Mouse (Mus musculus) C2C12 (cell line): Measurements from ENCODE around the gene Tmed1. TPM values are rescaled to one million over a fixed set of nuclear protein-coding genes. Genes with fewer than 3 reads are reported as not detected.
A peak's percentile ranks its signal among the peaks of the same experiment; 100 is the strongest.

Source experiments
- H3K27me3 ChIP-seq: one replicate; pipeline ENCODE4 v1.6.1; 2011; ENCODE audit not compliant: control insufficient read depth, insufficient read depth, insufficient read length
- H3K36me3 ChIP-seq: one replicate; pipeline ENCODE4 v1.6.1; 2011; ENCODE audit not compliant: control insufficient read depth, insufficient read depth
- H3K4me3 ChIP-seq: one replicate; pipeline ENCODE4 v1.5.1; 2011; ENCODE audit warnings: mild to moderate bottlenecking, control low read depth; ENCODE audit not compliant: poor library complexity, insufficient read depth, severe bottlenecking
- H3K79me2 ChIP-seq: one replicate; pipeline ENCODE4 v1.6.1; 2011; ENCODE audit not compliant: control insufficient read depth, insufficient read depth
- H3K79me3 ChIP-seq: one replicate; pipeline ENCODE4 v1.6.1; 2011; ENCODE audit warnings: low read depth, control low read depth
- H3ac ChIP-seq: one replicate; pipeline ENCODE3; 2011; ENCODE audit warnings: low read depth; ENCODE audit not compliant: control insufficient read depth, insufficient read length
- CEBPB ChIP-seq: IDR thresholded peaks from one replicate; pipeline ENCODE4 v1.6.1; 2011; ENCODE audit warnings: low read depth, mild to moderate bottlenecking, control low read depth, moderate library complexity
- CTCF ChIP-seq: IDR thresholded peaks from one replicate; pipeline ENCODE4 v1.5.1; 2011; ENCODE audit not compliant: control insufficient read depth, insufficient read depth, insufficient read length
- FOSL1 ChIP-seq: IDR thresholded peaks from one replicate; pipeline ENCODE4 v1.8.0; 2011; ENCODE audit warnings: mild to moderate bottlenecking, low read length; ENCODE audit not compliant: poor library complexity, insufficient read depth, severe bottlenecking
- MAX ChIP-seq: IDR thresholded peaks from one replicate; pipeline ENCODE4 v1.6.1; 2011; ENCODE audit warnings: mild to moderate bottlenecking, control low read depth
- MYOD1 ChIP-seq: IDR thresholded peaks from one replicate; pipeline ENCODE4 v1.6.1; 2011; ENCODE audit warnings: low read depth; ENCODE audit not compliant: control insufficient read depth, insufficient read length
- MYOG ChIP-seq: IDR thresholded peaks from one replicate; pipeline ENCODE4 v1.6.1; 2011; ENCODE audit not compliant: control insufficient read depth, insufficient read length; ENCODE audit errors: extremely low read depth
- USF1 ChIP-seq: IDR thresholded peaks from one replicate; pipeline ENCODE4 v1.6.1; 2011; ENCODE audit warnings: low read depth, mild to moderate bottlenecking, control low read depth, moderate library complexity
- polyA plus RNA-seq: library from polyadenylated mRNA; unstranded; fragments of >200 nt; fragmentation: generic; extraction: Trizol; gene quantifications from one replicate; pipeline ENCODE4 v1.2.1, GENCODE M21; 2012; ENCODE audit warnings: missing spikeins

The Tmed1 gene
- polyA plus RNA-seq, 1 experiment = 100 TPM

- H3K79me3 ChIP-seq = no peaks in the 10 kb centered on the region
Measured at GRCm38 (mm10) chr9:21517947-21518495, 8.0 kb upstream of the Tmed1 start.

GRCm38 (mm10) chr9:21513466-21513865, 3.4 kb upstream of the Tmed1 start:
- Histone ChIP-seq H3K27me3 (no peaks in the 10 kb centered on the region), H3ac (no peak overlapping the region), H3K79me3 (peaks cover 8% of the 10 kb centered on the region), H3K4me3 (no peak overlapping the region), H3K79me2 (peaks cover 11% of the 10 kb centered on the region), H3K36me3 (peaks cover 3% of the 10 kb centered on the region)
- TF ChIP-seq CTCF (no peak), MYOD1 (no peak), MAX (no peak)

More at GRCm38 (mm10) chr9:21517947-21518495, 8.0 kb upstream of the Tmed1 start:
- no peak overlapping the region for H3K4me3 ChIP-seq
- no peaks in the 10 kb centered on the region for H3K79me2 ChIP-seq
- no peak for TF ChIP-seq MYOD1
- TF ChIP-seq USF1 = no peak
- TF ChIP-seq CTCF = no peak
- TF ChIP-seq MAX = no peak
- TF ChIP-seq MYOG = no peak
- no peak overlapping the region for H3ac ChIP-seq
- no peaks in the 10 kb centered on the region for H3K36me3 ChIP-seq
- H3K27me3 ChIP-seq = peaks cover 3% of the 10 kb centered on the region

- Histone ChIP-seq H3K79me2 (peaks cover 17% of the 10 kb centered on the region), H3K36me3 (peaks cover 13% of the 10 kb centered on the region), H3ac (peak overlapping the region; percentile 49), H3K27me3 (no peaks in the 10 kb centered on the region), H3K4me3 (peak overlapping the region; percentile 33), H3K79me3 (peaks cover 8% of the 10 kb centered on the region)
- TF ChIP-seq CEBPB = no peak
- no peak for TF ChIP-seq MAX
- no peak for TF ChIP-seq CTCF
- no peak for TF ChIP-seq USF1
- no peak for TF ChIP-seq MYOG
- no peak for TF ChIP-seq FOSL1
- no peak for TF ChIP-seq MYOD1
Measured at GRCm38 (mm10) chr9:21511052-21511451, 1.0 kb upstream of the Tmed1 start.

- Histone ChIP-seq H3ac (peak overlapping the region; percentile 49), H3K36me3 (peaks cover 13% of the 10 kb centered on the region), H3K79me3 (peaks cover 8% of the 10 kb centered on the region), H3K79me2 (peaks cover 17% of the 10 kb centered on the region), H3K27me3 (no peaks in the 10 kb centered on the region), H3K4me3 (peak overlapping the region; percentile 33)
- TF ChIP-seq CTCF (no peak), MAX (no peak), MYOG (no peak), CEBPB (no peak), FOSL1 (no peak), USF1 (no peak), MYOD1 (no peak)
Measured at GRCm38 (mm10) chr9:21510689-21511015, 600 bp upstream of the Tmed1 start.

GRCm38 (mm10) chr9:21508871-21509404, 1.1 kb downstream of the Tmed1 start:
- H3K79me2 ChIP-seq = peaks cover 17% of the 10 kb centered on the region
- H3K27me3 ChIP-seq = no peaks in the 10 kb centered on the region
- peaks cover 13% of the 10 kb centered on the region for H3K36me3 ChIP-seq
- H3K4me3 ChIP-seq = peak overlapping the region; percentile 53
- H3ac ChIP-seq = peak overlapping the region; percentile 8
- peaks cover 8% of the 10 kb centered on the region for H3K79me3 ChIP-seq
- TF ChIP-seq MYOG = no peak
- no peak for TF ChIP-seq CEBPB
- no peak for TF ChIP-seq MAX

GRCm38 (mm10) chr9:21507753-21508430, 2.2 kb downstream of the Tmed1 start:
- Histone ChIP-seq H3K36me3 (peaks cover 13% of the 10 kb centered on the region), H3ac (no peak overlapping the region)

More at GRCm38 (mm10) chr9:21507753-21508430, 2.2 kb downstream of the Tmed1 start:
- TF ChIP-seq FOSL1 (no peak), CEBPB (no peak), MYOD1 (no peak), USF1 (no peak), CTCF (no peak), MAX (no peak), MYOG (no peak)
- Histone ChIP-seq H3K4me3 (no peak overlapping the region), H3K27me3 (no peaks in the 10 kb centered on the region), H3K79me3 (peaks cover 8% of the 10 kb centered on the region), H3K79me2 (peaks cover 17% of the 10 kb centered on the region)
